Mouse (Mus musculus): Measurements from ENCODE around the gene Vmn1r233. TPM values are rescaled to one million over a fixed set of nuclear protein-coding genes. Genes with fewer than 3 reads are reported as not detected.

Vmn1r233 gene
- not detected for polyA plus RNA-seq (2014; fragmentation: Illumina TruSeq; extraction: RNeasy Lipid Tissue Mini Kit (QIAGEN cat#74804))

DNA sequence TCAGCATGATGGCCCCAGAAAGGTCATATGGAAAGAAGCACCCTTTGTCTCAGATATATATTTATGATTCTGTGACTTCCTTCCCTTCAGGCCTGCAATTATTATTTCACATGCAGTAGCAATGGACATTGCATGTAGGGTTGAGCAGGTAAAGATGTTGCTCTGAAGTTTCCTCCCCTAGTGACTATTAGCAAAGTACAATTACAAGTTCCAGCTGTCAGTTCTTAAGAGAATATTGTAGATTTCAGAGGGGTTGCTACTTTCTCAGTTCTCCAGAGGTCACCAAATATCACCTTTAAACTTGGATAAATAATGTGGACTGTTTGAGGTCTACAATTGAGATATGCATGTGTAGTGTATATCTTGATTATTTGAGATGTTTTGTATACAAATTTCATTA lies at the start of gene Vmn1r233:
Vmn1r233 (minus strand) TSS at position 101 of the 400 bp plus-strand sequence.

DNA sequence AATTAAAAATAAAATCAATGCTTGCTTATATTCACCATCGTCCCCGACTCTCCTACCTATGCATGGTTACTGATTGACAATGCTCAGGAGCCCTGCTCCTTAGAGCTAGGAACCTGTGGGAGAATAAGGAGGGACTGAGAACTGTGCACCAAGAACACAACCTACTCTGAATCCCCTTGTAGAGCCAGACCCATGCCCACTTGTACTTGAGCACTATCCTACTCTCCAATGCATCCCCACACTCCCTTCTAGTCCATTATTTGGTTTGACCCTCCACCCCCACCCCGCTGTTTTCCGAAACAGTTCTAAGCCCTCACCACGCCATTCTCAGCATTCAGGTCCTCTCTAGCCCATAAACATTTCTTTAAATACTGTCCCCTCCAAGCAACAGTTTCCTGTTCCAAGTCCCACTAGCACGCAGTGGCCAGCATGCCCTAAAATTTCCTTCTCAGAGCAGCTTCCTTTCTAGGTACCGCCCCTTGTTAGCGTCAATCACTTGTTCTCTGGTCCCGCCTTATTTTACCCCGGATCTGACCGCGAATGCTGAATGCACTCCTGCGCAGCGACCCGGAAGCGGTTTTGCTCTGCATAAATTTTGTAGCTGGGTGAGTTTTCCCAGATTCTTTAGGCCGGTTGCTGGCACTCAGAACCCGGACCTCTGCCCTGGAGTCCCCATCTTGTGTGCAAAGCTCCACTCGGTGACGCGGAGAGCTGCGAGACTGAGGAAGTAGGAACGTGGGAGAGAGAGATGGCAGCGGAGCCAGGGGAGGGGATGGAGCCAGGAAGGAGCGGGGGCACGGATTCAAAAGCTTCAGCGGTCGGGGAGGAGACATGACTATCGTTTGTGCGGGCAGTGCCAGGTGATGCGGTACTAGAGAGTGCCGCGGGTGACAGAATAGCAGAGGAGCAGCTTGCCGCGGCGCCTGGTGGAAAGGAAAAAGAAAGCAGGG lies 12.4 kb upstream of the Vmn1r233 start, which contains the start of gene Zfp160:
Zfp160 (plus strand) TSS at position 522 of the 950 bp plus-strand sequence.

DNA sequence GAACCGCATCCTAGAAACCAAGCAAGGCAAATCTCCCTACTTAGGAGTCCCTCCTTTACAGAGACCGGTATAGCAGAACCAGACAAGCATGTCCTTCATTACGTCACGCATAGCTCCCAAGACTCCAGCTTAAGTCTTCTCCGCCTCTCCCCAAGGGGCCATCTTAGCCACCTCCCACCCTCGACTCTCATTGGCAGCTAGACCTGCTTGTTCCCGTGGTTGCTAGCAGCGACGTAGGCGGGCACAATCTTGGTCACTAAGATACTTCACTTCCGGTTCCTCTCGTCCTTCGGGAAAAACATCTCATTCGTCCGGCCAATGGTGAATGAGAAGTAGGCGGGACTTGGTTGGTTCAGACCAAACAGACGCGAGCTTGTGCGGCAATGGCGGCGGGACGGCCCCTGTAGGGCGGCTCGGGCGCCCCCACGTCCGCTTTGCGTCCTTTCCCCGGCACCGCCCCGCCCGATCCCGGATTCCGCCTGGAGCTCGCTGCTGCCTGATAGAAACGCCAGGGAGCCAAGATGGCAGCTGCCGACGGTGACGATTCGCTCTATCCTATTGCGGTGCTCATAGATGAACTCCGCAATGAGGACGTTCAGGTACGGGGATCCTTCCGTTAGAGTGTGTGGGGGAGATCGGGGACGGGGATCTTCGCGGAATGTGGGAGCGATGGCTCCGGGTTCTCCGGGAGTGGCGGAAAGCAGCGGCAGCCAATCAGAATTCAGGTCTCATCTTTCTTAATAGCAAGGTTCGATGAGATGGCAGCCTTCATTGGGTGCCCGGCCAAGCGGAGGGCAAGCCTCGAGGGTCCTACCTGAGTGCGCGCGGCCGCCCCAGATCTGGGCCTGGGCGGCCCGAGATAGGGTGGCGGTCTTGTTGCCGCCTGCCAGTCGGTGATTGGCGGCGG lies 51.0 kb downstream of the Vmn1r233 start, which contains the start of gene Ppp2r1a:
Ppp2r1a (plus strand) TSS at position 327 of the 907 bp plus-strand sequence.

Other genes starting within 250 kb of the Vmn1r233 start
- gene Vmn1r228, start 210.3 kb downstream of the Vmn1r233 start, polyA plus RNA-seq (2014; fragmentation: Illumina TruSeq; extraction: RNeasy Lipid Tissue Mini Kit (QIAGEN cat#74804)): not detected
- gene Vmn1r229, start 184.9 kb downstream of the Vmn1r233 start, polyA plus RNA-seq (2014; fragmentation: Illumina TruSeq; extraction: RNeasy Lipid Tissue Mini Kit (QIAGEN cat#74804)): not detected
- gene Vmn1r230, start 156.0 kb downstream of the Vmn1r233 start, polyA plus RNA-seq (2014; fragmentation: Illumina TruSeq; extraction: RNeasy Lipid Tissue Mini Kit (QIAGEN cat#74804)): not detected
- gene Vmn1r231, start 91.4 kb downstream of the Vmn1r233 start, polyA plus RNA-seq (2014; fragmentation: Illumina TruSeq; extraction: RNeasy Lipid Tissue Mini Kit (QIAGEN cat#74804)): not detected
- not detected for gene Vmn1r232, start 76.8 kb downstream of the Vmn1r233 start, polyA plus RNA-seq (2014; fragmentation: Illumina TruSeq; extraction: RNeasy Lipid Tissue Mini Kit (QIAGEN cat#74804))
- 39.9 TPM for gene Ppp2r1a, start 51.2 kb downstream of the Vmn1r233 start, polyA plus RNA-seq (2014; fragmentation: Illumina TruSeq; extraction: RNeasy Lipid Tissue Mini Kit (QIAGEN cat#74804))
- gene Zfp160, start 12.4 kb upstream of the Vmn1r233 start, polyA plus RNA-seq (2014; fragmentation: Illumina TruSeq; extraction: RNeasy Lipid Tissue Mini Kit (QIAGEN cat#74804)): 58.7 TPM
- not detected for gene Vmn1r234, start 229.6 kb upstream of the Vmn1r233 start, polyA plus RNA-seq (2014; fragmentation: Illumina TruSeq; extraction: RNeasy Lipid Tissue Mini Kit (QIAGEN cat#74804))

All from ovary, adult 10 weeks (tissue).